Mouse (Mus musculus): Measurements from ENCODE around the gene Hapln2.

Hapln2 gene

DNA sequence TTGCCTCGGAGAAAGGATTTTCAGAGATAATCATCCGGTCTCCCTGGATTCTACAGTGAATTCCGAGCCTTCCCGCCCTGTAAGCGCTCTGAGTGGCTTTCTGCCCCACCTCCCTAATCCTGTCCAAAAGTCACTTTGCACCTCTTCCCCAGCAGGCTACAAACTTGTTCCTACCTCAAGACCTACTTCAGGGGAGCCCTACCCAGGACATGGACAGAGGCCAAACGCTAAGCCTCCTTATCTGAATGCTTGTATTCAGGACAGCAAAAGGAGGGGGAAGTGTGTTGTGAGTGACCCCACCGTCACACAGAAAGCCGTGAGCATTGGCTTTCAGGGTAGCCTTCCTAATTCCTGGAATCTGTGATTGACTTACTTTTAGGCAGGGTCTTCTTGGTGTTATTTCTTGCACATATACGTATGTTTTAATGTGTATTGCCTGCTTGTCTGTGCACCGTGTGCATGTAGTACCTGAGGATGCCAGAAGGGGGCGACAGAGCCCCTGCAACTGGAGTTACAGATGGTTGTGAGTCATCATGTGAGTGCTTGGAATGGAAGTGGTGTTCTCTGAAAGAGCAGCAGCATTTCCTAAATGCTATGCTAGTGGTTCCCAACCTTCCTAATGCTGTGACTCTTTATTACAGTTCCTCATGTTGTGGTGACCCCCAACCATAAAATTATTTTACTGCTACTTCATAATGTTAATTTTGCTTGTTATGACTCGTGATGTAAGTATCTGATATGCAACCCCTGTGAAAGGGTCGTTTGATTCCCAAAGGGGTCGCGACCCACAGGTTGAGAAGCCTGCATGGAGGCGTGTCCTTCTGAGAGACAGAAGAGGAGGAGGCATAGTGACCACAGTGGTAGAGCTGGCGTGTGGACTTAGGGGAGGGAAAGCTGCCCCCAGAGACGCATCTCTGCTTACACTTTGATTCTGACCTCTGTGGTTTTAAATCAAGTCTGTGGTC lies 21.3 kb downstream of the Hapln2 start:
- peak; percentile 45 for DNase-seq (ENCODE audit: low read depth, low spot score)

DNA sequence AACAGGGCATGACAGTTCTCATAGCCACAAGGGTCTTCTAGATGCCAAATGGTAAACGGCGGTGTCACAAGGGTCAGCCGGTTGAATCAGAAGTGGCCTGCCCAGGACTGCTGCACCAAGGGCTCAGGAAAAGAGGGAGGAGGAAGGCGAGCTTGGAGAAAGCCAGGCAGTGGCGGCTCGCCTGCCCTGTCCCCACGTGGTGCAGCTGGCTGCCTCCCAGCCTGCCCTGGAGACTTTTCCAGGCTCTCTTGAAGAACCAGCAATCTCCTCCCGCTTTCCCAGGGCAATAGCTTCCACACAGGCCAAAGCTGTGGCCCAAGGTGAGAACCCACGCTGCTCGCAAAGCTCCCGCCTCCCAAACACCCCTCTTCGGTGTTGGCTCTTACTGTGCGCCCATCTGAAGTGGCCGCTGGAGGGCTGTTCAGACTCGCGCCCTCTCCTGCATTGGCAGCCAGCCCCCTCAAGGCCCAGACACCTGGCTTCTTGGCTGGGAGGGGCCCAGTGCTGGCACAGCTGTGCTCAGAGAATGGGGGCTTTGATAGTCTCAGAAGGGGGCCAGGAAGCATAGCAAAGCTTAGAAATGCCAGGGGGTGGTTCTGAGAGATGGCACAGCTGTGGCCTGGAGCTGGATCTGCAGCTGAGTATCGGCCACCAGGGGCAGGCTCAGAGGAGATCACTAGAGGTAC lies 24.9 kb downstream of the Hapln2 start:
- no peak for DNase-seq (ENCODE audit: low read depth, low spot score)

DNA sequence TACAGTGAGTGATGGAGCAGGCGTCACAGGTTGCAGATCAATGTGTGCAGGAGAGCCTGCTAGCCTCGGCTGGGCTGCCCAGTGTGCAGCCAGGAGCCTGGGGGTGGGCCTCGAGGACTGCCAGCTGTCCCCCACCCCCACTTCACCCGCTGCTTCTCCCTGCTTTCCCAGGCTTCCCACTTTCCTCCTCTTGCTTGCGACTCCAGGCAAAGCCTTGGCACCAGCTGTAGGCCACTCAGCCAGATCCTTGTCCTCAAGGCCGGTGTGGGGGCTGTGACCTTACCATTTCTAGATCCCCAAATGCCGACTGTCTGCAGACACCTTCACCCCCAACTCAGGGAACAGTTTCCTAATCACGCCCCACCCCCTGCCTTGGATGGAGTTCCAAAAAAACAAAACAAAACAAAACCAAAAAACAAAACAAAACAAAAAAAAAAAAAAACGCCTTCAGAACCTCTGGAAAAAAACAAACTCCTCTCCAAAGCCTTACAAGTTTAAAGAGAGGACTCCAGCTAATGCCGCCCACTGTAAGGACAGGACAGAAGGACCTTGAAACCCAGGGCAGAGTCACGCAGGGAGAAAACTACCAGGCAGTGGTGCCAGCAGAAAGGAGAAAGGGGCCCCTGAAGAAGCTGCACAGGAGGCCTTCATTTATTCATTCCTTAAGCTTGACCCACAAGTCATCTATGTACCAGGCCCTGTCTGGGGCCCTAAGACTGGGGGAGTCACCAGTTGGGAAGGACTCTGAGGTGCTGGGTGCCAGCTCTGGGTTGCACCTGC lies 26.4 kb downstream of the Hapln2 start:
- no peak for DNase-seq (ENCODE audit: low read depth, low spot score)

DNA sequence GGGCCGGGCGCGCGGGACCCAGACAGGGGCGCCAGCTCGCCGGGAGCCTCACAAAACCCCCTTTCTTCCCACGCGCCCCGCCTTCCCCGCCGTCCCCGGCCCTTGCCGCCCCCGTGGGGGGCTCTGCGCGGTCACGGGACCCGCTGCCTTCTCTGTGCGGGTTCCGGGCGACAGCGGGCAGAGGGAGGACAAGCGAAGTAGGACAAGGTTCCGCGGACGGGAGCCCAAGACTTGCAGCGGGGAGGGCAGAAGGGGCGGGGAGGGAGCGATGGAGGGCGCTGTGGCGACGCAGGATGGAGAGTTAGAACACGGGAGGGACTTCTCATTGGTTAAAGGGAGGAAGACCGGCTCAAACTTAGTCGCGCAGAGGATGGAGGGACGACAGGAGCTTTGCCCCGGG lies 27.2 kb downstream of the Hapln2 start, which contains the start of gene Bcan:
Gene Bcan (minus strand): TSS at position 50 of the 400 bp plus-strand sequence.
- DNase-seq (ENCODE audit: low read depth, low spot score): no peak

DNA sequence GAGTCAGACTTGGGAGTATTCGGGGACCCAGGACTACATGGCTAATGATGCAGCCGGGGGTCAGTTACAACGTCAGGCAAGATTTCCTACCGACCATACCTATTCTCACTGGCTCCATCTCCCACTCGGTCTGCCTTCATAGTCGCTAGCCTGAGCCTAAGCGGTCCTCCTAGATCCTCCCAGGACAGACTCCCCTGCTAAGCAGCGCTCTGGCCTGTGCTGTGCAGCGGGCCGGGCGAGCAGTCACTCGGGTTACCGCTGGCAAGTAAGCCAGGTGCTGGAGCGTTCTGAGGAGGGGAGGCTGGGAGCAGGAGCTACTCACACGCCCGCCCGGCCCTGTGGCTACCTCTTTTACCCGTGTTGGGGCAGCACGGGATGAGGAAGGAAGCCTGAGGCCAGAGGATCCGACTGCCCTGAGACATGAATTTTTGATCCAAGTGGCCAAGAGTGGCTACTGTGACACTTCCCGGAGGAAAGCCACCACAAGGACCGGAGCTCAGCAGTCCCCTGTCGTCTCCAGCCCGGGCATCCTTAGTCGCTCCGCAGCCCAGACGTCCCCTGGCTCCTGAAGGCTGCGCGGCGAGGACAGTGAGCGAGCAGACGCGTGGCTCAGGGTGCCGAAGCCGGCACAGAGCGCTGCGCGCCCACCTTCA lies 28.0 kb downstream of the Hapln2 start:
- no peak for DNase-seq (ENCODE audit: low read depth, low spot score)

DNA sequence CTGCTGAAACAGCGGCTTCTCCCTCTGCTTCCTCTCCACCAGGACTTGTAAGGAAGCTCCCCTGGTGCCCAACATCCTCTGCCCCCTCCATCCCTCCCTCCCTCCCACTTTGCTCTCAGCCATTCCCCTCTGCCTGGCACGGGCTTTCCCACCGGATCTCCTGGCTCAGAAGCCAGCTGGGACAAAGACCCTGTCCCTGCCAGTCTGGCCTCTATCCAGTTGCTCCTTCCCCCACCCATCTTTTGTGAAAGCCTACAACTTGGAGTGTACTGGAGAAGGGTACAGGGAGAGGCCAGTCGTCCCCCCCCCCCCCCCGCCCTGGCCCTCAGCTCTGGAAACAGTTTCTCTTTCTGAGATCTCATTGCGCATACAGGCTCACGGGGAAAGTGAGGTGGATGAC lies 28.6 kb downstream of the Hapln2 start:
- DNase-seq (ENCODE audit: low read depth, low spot score): no peak

DNA sequence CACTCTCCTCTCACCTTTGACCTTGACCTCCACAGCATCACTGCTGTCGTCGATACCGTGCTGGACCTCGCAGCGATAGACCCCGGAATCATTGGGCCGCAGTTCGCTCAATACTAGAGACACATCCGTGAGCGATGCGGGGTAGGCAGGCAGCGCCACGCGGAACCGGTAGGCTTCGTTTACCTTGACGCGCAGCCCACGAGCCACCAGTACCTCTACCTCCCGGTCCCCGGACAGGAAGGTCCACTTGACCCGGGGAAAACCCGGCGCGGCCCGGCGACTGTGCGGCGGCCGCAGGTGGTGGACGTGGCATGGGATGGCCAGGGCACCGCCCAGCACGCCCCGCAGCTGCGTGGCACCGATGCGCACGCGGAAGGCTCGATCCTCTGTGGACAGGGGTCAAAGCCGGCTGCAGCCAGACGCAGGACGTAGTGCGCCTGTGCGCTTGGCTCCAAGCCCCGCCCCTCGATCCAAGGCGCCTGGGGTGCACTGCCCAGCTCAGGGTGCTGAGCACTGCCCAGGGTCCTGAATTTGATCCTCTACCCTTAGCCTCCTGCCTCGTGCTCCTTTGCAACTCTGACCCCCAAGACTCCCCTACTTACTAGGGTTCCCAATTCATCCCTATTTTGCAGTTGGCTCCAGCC lies 30.3 kb downstream of the Hapln2 start:
- DNase-seq (ENCODE audit: low read depth, low spot score): no peak

DNA sequence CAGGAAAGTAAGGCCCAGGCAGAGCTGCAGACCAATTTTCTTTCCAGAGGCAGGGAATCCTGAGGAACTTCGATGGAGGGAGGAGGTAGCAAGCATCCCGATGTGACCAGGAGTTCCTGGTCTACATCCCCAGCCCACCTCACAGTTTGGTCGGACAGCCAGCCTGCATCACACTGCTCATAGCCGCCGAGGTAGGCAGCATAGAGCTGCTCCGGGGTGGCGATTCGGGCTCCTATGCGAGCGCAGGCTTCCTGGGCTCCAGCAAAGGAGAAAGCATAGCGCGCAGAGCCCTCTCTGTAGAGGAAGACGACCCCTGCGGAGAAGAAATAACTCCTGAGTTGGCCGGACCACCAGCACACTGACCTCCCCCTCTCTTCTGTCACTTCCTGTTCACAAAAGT lies 31.0 kb downstream of the Hapln2 start:
- DNase-seq (ENCODE audit: low read depth, low spot score): no peak

DNA sequence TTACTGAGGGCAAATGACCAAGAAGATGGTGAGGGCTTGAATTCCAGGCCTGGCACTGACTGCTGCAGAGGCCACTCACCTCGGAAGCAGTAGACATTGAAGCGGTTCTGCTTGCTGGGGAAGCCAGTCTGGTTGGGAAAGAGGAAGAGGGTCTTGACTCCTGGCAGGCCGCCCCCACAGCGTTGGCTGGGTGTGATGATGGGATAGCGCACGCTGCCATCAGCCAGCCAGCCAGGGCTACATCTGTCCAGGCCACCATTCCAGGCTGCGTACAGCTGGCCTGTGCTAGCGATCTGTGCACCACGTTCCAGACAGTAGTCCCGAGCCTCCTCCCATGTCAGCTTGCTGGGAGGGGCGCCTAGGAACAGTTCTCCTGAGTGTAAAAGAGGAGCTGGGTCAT lies 32.1 kb downstream of the Hapln2 start:
- DNase-seq (ENCODE audit: low read depth, low spot score): no peak

DNA sequence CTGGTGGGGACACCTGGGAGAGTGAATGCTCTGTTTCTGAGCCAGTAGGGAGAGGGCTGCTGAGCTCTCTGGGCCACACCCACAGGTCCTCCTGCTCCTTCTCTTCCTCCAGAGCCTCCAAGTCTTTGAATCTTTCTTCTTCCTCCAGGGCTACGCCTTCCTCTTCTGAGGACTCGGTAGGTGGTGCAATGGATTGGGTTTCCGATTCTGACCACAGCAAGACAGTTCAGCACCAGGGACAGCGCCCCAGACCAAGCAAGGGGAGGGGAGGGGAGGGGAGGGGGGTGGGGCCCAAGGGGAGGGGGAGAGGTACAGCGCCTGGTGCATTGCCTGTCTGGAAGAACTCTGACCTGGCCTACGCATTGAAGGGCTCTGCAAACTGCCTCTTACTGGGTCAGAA lies 33.9 kb downstream of the Hapln2 start:
- peak; percentile 52 for DNase-seq (ENCODE audit: low read depth, low spot score)

DNA sequence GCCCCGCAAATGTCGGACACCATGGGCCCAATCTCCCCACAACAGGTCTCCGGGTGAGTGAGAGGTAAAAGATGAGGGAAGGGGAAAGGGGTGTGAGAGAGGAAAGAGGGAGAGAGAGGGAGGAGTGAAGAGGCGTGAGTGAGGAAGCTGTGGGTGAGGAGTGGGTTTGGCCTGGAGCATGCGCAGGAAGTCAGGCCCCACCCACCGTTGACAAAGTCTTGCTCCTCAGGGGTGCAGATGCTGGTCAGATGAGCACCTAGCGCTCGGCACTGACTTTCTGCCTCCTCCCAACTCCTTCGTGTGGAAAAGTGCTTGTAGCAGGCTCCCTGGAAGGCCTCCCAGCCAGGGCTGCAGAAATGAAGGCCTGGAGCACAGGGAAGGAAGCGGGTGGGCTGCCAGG lies 37.4 kb downstream of the Hapln2 start:
- no peak for DNase-seq (ENCODE audit: low read depth, low spot score)

DNA sequence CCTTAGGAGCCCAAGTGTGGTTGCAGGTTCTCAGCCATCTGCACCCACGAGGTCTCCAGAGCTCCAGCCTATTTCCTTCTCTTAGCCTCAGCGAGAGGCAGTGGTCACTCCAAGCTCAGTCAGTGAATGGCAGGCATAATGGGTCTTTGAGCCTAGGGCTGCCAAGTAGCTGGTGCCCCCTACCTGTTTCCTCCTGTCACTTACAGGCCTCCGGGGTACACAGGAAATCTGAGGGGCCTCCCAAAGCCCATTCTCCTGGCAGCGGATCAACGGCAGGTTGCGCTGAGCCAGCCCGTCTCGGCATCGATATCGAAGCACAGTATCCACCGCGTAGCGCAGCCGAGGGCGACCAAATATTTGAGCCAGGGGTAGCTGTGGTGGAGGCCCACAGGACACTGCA lies 39.3 kb downstream of the Hapln2 start:
- DNase-seq (ENCODE audit: low read depth, low spot score): peak; percentile 28

DNA sequence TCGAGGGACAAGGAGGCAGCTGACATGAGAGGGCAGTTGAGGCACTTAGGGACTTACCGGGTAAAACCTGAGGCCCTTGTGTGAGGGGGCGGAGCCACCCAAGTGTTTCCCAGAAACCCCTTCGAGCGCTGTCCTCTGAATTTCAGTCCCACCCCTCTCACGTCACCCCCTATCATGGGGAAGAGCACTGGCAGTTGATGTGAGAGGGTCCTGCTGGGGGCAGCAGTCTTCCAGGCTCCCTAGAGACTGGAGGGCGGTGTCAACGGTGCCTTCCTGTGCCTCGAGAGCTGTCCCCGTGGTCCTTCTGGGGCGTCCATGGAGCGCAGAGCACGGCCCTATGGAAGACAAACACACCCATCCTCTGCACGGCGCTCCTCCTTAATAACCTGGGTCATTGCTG lies 39.8 kb downstream of the Hapln2 start:
- peak; percentile 71 for DNase-seq (ENCODE audit: low read depth, low spot score)

DNA sequence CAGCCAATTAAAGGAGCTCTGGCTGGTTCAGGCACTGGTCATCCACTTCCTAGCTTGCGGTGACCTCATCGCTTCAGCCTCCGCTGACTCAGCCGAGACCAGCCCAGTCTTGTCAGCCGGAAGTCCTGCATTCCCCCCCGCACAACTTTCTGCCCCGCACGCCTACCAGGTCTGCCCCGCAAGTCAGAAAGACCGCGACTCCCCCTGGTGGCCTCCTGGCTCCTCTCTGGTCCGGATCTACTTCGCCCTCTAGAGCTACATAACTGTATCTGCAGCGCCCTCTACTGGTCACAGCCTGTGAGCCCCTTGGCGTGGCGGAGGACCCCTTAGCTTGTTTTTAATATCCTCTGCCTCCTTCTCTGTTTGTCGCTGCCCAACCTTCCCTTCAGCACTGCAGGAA lies 40.5 kb downstream of the Hapln2 start:
- DNase-seq (ENCODE audit: low read depth, low spot score): peak; percentile 95

DNA sequence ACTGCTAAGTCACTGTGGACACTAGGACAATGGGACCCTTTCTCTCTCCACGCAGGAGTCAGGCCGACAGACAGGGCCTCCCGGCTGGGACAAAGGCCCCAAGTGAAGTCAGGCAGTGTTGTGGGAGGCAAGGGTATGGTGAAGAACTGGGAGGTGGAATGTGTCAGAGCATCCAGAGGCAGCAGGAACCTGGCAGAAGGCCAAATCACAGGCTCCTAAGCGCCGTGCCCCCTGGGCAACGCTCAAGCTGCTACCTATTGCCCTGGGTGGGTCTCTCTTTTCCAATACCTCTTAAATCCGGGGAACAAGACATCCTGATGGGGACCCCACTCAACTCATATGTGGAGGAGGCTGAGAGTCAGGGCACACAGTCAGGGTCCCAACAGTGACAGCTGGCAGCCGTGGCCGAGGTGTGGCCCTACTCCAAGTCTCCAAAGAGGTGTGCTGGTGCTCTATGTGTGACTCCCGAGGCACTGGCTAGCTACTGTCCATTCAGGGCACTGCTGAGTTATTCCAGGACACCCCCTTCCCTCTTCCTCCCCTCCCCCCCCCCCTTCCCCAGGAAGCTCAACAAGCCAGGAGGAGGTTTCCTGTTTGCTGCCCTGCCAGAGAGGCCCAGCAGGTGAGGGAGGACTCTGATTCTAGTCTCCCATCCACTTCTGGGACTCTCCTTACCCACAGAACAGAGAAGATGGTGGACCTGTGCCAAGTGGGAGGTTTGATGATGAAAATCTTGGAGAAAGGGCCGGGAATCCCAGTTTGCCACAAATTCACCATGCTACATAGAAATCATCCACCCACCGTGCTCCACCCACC lies 41.7 kb downstream of the Hapln2 start:
- DNase-seq (ENCODE audit: low read depth, low spot score): no peak

DNA sequence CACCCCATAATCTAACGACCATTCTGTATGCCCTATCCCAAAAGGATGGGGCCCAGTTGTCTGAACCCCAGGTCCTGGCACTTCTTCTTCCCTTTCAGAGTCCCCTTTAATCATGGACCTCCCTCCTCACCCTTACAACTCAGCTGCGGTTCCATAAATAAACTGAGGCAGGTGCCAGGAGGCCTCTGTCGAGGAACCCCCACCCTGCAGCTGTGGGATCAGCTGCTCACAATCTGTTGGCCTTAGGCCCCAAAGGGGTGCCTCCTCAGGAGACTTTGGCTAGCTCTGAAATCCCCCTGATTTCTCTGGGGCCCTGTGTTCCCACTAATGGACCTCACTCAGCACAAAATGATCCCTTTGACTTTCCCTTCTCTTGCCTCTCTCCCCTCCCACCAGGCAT lies 43.3 kb downstream of the Hapln2 start:
- DNase-seq (ENCODE audit: low read depth, low spot score): no peak

DNA sequence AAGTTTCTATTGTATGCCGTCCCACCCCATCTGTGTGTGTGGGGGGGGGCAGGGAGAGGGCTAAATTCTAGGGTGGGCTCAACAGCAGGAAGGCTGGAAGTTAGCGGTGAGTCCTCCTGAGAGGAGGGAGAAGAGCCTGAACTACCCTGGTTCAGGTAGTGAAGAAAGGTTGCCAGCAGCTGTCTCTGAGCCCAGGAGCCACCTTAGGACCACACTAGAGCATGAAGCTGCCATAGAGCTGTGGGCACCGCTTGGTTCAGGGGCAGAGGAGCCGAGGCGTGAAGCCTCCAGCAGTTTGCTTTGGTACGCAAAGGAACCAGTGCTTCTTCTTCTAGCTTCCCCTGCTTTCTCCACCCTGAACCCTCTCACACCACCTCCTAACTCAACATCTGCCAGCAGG lies 43.8 kb downstream of the Hapln2 start:
- no peak for DNase-seq (ENCODE audit: low read depth, low spot score)

DNA sequence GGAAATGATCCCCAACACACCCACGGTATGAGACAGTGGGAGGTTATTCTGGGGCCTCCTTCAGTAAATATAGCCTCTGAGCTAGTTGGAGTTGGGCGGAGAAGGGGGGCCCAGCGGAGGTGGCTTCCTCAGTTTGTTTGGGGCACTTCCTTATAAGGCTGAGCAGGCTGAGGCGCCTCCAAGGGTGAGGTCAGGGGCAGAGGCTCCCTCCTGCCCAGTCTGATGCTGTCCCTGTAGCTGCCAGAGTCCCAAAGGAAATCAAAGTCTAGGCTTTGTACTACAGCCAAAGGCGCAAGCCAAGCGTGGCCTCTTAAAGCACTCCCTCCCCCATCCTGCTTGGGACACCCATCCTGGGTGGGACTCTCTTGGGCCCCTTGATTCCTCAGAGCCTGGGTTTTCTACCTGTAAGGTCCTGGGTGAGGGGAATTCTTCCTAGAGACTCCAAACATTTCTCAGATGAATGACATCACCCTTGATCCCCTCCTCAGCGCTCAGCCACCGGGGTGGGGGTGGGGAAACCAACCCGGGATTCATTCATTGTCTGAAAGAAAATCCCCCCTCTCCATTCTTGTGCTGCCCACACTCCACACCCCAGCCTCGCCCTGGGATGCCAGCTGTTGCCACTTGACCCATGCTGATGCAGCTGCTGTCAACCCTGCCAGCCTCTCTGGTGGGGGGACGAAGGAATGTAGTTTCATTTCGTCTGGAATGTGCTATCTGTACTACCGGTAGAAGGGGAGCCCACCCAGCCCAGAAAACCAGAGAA lies 44.4 kb downstream of the Hapln2 start:
- peak; percentile 28 for DNase-seq (ENCODE audit: low read depth, low spot score)

Data from CD4-positive, CD25-positive, alpha-beta regulatory T cell, adult 2 months (primary cell).